Mouse (Mus musculus) C2C12 (cell line): ENCODE results near the gene Mindy1. TPM values are rescaled to one million over a fixed set of nuclear protein-coding genes. Genes with fewer than 3 reads are reported as not detected.

Experiments used
- H3K27me3 ChIP-seq: one replicate; pipeline ENCODE4 v1.6.1; 2011; ENCODE audit not compliant: control insufficient read depth, insufficient read depth, insufficient read length
- H3K36me3 ChIP-seq: one replicate; pipeline ENCODE4 v1.6.1; 2011; ENCODE audit not compliant: control insufficient read depth, insufficient read depth
- H3K4me3 ChIP-seq: one replicate; pipeline ENCODE4 v1.5.1; 2011; ENCODE audit warnings: mild to moderate bottlenecking, control low read depth; ENCODE audit not compliant: poor library complexity, insufficient read depth, severe bottlenecking
- H3K79me2 ChIP-seq: one replicate; pipeline ENCODE4 v1.6.1; 2011; ENCODE audit not compliant: control insufficient read depth, insufficient read depth
- H3K79me3 ChIP-seq: one replicate; pipeline ENCODE4 v1.6.1; 2011; ENCODE audit warnings: low read depth, control low read depth
- H3ac ChIP-seq: one replicate; pipeline ENCODE3; 2011; ENCODE audit warnings: low read depth; ENCODE audit not compliant: control insufficient read depth, insufficient read length
- CEBPB ChIP-seq: IDR thresholded peaks from one replicate; pipeline ENCODE4 v1.6.1; 2011; ENCODE audit warnings: low read depth, mild to moderate bottlenecking, control low read depth, moderate library complexity
- CTCF ChIP-seq: IDR thresholded peaks from one replicate; pipeline ENCODE4 v1.5.1; 2011; ENCODE audit not compliant: control insufficient read depth, insufficient read depth, insufficient read length
- FOSL1 ChIP-seq: IDR thresholded peaks from one replicate; pipeline ENCODE4 v1.8.0; 2011; ENCODE audit warnings: mild to moderate bottlenecking, low read length; ENCODE audit not compliant: poor library complexity, insufficient read depth, severe bottlenecking
- MAX ChIP-seq: IDR thresholded peaks from one replicate; pipeline ENCODE4 v1.6.1; 2011; ENCODE audit warnings: mild to moderate bottlenecking, control low read depth
- MYOD1 ChIP-seq: IDR thresholded peaks from one replicate; pipeline ENCODE4 v1.6.1; 2011; ENCODE audit warnings: low read depth; ENCODE audit not compliant: control insufficient read depth, insufficient read length
- MYOG ChIP-seq: IDR thresholded peaks from one replicate; pipeline ENCODE4 v1.6.1; 2011; ENCODE audit not compliant: control insufficient read depth, insufficient read length; ENCODE audit errors: extremely low read depth
- USF1 ChIP-seq: IDR thresholded peaks from one replicate; pipeline ENCODE4 v1.6.1; 2011; ENCODE audit warnings: low read depth, mild to moderate bottlenecking, control low read depth, moderate library complexity
- polyA plus RNA-seq: library from polyadenylated mRNA; unstranded; fragments of >200 nt; fragmentation: generic; extraction: Trizol; gene quantifications from one replicate; pipeline ENCODE4 v1.2.1, GENCODE M21; 2012; ENCODE audit warnings: missing spikeins

Gene Mindy1
- polyA plus RNA-seq, 1 experiment, result 43.6 TPM

DNA sequence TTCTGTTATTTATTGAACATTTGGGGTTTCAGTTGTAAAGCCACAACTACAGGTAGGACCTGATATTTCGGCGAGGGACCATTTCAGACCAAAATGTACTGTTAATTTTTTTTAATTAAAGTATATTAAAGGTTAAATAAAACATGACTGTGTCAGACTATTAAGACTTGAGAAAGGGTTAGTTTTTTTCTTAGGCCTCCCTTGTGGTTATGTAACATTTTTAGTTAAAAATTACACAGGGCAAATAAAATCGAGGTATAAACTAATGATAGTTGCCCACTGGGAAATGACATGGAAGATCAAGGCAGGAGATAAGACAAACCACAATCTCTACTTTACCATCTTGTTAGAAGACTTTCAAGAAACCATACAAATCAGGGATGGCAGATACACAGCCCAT is 42.3 kb downstream of the Mindy1 start:
- Histone ChIP-seq H3K36me3 (peaks cover 95% of the 10 kb centered on the region), H3K27me3 (no peaks in the 10 kb centered on the region), H3K4me3 (no peak overlapping the region), H3K79me2 (peaks cover 27% of the 10 kb centered on the region), H3K79me3 (peaks cover 17% of the 10 kb centered on the region), H3ac (no peak overlapping the region)
- TF ChIP-seq MYOG, result no peak
- TF ChIP-seq CTCF, result no peak
- no peak for TF ChIP-seq USF1
- TF ChIP-seq FOSL1, result no peak
- TF ChIP-seq MAX, result no peak
- TF ChIP-seq CEBPB, result no peak
- TF ChIP-seq MYOD1, result no peak

DNA sequence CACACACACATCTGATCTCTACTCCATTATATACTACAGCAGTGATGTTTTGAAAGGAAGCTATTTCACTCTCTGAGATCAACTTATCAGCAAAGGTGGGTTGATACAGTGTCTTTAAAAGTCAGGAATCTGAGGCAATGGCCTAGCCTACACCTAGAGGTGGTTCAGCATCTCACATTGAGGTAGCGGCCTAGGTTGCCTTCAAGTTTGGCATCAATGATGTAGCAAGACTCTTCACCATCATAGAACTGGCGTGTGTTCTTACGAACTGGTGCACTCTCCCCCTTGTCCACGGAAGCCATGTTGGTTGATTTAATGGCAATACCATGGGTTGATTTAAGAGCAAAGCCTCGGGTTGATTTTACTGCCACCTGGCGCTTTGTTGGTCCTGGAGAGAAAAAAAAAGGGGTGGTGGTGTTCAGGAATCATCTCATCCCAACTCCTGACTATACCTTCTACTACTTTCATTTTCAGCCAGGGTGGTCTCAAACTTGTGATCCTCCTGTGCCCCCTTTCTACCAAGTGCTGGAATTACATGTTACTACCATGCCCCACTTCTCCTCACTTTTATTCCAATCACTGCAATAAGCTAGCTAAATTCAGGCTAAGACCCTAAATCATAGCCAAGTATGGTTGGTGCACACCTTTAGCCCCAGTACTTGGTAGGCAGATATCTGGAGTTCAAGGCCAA is 43.5 kb downstream of the Mindy1 start:
- no peak for TF ChIP-seq MYOD1
- TF ChIP-seq CEBPB, result no peak
- no peak for TF ChIP-seq CTCF
- TF ChIP-seq MYOG, result no peak
- no peak for TF ChIP-seq USF1
- no peak for TF ChIP-seq MAX
- TF ChIP-seq FOSL1, result no peak
- no peak overlapping the region for H3K4me3 ChIP-seq
- peaks cover 15% of the 10 kb centered on the region for H3K79me2 ChIP-seq
- peaks cover 8% of the 10 kb centered on the region for H3K79me3 ChIP-seq
- no peak overlapping the region for H3ac ChIP-seq
- no peaks in the 10 kb centered on the region for H3K27me3 ChIP-seq
- peaks cover 95% of the 10 kb centered on the region for H3K36me3 ChIP-seq

DNA sequence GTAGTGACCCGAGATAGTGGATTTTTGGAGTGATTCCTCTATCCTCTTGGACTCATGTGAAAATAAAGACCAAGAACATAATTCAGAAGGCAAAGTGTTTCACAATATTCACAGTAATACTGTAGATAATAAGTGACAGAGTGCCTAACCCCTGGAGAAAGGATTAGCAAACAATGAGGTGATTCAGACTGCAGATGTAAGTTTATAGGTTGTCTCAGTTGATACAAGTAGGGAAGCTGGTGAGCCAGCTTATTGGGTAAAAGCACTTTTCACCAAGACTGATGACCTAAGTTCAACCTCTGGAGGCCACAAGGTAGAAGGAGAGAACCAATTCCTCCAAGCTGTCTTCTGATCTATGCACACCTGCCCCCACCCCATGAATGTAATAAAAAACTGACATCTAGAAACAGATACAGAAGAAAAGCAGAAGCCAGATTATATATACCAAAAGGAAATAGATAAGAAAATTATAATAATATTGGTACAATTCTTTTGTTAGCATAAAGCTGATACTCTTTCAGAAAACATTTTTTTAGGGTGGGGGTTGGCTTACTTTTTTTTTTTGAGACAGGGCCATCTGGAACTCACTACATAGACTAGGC is 47.8 kb downstream of the Mindy1 start:
- Histone ChIP-seq H3K79me3 (no peaks in the 10 kb centered on the region), H3K27me3 (no peaks in the 10 kb centered on the region), H3ac (no peak overlapping the region), H3K36me3 (peaks cover 85% of the 10 kb centered on the region), H3K79me2 (no peaks in the 10 kb centered on the region), H3K4me3 (no peak overlapping the region)
- TF ChIP-seq USF1 (no peak), CEBPB (no peak), MAX (no peak), MYOG (no peak), CTCF (no peak), FOSL1 (no peak), MYOD1 (no peak)

DNA sequence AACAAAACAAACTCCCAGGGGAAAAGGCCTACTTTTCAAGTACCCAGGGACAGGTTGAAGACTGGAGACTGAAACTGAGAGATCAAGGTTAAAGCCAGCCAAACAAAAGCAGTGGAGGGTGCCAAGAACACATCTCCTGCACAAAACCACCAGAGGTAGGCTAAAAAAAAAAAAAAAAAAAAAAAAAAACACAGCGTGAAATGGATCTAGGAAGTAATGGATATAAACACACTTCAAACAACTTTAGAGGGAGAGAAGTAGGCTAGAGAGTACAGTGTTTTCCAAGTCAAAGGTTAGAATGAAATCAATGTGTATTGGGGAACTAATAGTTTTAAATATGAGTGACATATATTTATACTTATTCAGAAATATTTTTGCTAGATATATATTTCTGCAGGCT is 50.4 kb downstream of the Mindy1 start:
- no peak for TF ChIP-seq MYOD1
- TF ChIP-seq USF1, result no peak
- no peak for TF ChIP-seq FOSL1
- TF ChIP-seq MYOG, result no peak
- no peak for TF ChIP-seq MAX
- TF ChIP-seq CEBPB, result no peak
- no peak for TF ChIP-seq CTCF
- H3ac ChIP-seq, result no peak overlapping the region
- H3K79me2 ChIP-seq, result no peaks in the 10 kb centered on the region
- H3K4me3 ChIP-seq, result no peak overlapping the region
- H3K79me3 ChIP-seq, result no peaks in the 10 kb centered on the region
- peaks cover 75% of the 10 kb centered on the region for H3K36me3 ChIP-seq
- no peaks in the 10 kb centered on the region for H3K27me3 ChIP-seq

DNA sequence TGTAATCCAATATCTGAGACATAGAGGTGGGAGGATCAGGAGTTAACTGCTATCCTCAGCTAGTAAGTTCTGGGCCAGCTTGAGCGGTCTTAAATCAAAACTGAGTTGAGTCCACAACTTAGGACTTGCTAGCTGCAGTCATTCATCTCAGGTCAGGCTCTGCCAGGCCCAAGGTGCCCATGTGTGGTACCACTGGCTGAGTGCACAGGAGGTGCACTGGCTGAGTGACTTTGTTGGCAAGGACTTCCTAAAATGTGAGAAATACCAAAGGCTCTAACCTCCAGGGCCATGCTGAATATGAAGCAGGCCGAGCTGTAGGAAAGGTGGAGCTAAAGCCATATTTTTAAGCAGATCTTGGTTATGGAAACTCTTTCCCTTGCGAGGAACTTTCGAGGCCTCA is 56.2 kb downstream of the Mindy1 start:
- Histone ChIP-seq H3K4me3 (no peak overlapping the region), H3K79me2 (no peaks in the 10 kb centered on the region), H3K27me3 (no peaks in the 10 kb centered on the region), H3ac (no peak overlapping the region), H3K36me3 (peaks cover 82% of the 10 kb centered on the region), H3K79me3 (no peaks in the 10 kb centered on the region)
- TF ChIP-seq USF1 (no peak), CTCF (no peak), MYOD1 (no peak), CEBPB (no peak), MYOG (no peak), FOSL1 (no peak), MAX (no peak)
